Mouse (Mus musculus) cerebellum, adult (tissue): ENCODE data around the gene Trim37.
"Not testable (repeated sequence)": the region's sequence is repeated elsewhere in the genome, so short reads cannot be mapped to it uniquely, and the experiment has no call there.

Source experiments
- ATAC-seq: cut with Nextera tagmentation; 2 replicates; pipeline ENCODE4 v1.9.2; 2017; ENCODE audit warnings: mild to moderate bottlenecking, moderate library complexity, mixed read lengths; ENCODE audit not compliant: insufficient number of reproducible peaks, low FRiP score, low TSS enrichment

The Trim37 gene

GRCm38 (mm10) chr11:87222686-87223085 lies 95.8 kb downstream of the Trim37 start:
- ATAC-seq, result no peak; the same call in 1 of the 2 replicates

DNA sequence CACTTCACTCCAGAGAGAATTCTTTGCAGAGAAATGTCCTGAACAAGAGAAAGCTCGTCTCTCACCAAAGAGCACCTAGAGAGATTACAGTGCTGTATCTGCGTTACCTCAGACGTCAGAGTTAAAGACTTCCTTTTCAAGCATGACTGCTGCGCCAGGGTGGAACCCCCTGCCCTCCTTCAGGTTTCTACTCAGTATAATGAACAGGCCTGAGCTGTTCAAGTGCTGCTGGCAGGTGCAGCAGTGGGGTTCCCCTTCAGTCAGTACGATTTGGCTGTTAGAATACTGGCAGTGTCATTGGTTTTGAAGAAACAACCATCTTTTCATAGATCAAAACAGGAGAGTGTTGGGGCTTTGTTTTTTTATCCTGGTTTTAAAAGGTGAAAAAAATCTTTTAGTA lies 100.2 kb downstream of the Trim37 start:
- no peak for ATAC-seq

GRCm38 (mm10) chr11:87233377-87233776 lies 106.5 kb downstream of the Trim37 start:
- ATAC-seq, result no peak

DNA sequence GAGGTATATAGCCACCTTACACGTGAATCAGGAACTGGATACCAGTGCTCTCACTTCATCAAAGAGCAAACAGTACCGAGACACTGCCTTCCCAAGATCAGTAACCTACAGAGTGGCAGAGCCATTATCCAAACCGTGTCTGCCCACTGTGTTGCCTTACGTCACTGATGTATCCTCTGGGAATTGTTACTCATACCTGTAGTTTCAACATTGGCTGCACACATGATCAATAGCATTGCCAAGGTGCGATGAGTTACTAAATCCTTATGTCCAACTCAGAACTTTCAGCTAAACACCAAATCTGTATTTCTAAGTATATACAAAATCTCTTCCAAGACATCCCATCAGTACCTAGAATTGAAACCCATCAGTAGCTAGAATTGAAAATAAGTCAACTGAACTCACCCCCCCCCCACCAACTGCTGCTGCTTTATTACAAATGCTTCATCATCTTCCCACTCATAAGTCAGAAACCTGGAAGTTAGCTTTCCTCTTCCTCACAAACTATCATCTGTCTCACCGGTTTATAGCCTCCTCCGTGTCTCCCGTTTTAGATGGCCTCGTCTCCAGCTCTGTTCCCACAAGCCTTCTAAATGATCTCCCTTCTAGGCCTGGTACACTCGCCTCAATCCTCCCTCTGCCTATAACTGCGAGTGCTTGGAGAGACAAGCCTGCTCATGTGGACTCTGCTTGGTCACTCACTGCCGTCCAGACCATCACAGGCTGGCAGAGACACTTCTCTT lies 108.0 kb downstream of the Trim37 start:
- no peak for ATAC-seq

DNA sequence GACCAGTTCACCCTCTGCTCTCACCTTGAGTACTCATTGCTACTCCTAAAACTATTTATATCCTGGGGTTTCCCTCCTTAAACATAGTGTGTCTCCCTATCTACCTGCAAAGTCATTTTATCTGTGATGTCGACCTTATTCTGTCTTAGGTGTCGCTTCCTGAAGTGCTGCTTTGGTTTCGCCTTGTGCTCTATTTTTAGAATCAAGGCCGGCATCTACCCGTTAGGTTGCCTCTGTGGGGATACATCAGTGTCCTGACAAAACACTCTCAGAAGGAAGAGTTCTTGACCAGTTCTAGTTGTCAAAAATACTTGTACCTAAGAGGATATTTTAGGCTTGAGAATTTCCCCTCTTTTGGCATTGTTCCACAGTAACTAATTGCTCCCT lies 108.6 kb downstream of the Trim37 start:
- no peak for ATAC-seq

DNA sequence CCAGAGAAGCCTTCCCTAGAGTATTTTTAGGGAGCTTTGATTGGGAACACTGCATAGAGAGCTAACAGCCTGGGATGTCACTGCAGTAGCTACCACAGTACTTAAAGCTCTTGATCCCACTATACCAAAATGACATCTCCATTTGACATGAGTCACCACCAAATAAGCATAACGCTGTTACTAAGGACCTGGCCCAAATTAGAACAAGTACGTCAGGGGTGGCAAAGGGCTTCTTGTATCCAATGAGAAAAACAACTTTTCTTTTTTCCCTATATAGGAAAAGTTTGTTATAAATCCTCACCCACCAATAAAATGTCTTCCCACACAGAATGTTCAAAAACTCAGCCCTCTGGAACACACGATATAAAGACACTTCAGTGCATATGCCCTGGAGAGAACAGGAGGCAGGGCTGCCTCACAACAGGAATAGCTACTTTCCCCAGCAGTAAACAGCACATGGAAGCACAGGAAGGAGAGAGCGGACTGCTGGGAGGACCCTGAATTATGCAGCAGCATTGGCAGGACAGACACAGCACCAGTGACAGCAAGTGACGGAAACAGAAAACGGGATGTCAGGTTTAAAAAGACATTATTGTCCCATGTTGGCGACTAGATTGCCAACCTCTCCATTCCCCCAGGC lies 112.1 kb downstream of the Trim37 start:
- no peak for ATAC-seq

DNA sequence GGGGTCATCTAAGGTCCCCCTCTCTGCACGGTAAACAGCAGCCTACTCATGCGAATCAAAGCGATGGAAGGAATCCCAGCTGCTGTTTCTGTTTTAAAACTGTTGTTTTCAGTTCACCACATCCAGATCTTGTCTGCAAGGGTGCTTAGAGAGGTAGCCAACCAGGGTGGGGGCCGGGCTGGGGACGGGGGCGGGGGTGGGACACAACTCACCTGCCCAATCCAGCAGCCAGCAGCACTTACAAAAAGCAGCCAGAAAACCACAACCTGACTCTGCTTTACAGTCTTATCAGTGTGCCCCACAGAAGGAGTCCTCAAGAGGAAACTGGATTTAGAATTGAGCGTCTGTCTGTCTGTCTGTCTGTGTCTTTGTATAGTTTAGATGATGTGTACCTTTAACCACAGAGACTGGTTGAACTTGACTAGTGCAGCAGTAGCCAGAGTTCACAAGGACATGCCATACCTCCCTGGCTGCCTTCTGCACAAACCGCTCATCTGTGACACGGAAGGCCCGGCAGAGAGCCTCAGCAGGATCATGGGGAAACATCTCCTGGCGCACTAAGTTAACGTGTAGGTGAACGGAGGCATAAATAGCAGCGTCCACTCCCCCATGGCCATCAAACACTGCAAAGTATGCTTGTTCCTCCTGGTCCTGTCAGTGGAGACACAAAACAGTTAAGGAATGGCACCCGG lies 113.4 kb downstream of the Trim37 start:
- no peak for ATAC-seq

GRCm38 (mm10) chr11:87240833-87241215 lies 113.9 kb downstream of the Trim37 start:
- no peak for ATAC-seq

DNA sequence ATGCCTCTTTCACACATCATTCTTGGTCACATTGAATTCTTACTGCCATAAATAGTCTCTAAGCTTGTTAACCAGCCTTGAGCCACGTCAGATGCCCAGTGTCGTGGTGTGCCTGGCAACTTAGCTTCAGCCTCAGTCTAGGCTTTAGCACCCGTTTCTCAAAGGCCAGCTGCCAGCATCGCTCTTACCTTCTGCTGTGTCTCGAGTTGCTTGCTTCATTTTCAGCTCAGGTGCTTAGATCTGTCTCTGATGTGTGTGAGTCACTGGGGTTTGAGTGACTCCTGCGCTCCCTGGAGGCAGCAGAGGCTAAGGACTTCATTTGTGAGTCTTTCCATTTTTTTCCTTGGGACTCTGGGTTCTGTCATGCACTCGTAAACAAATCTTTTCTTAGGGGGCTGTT lies 114.4 kb downstream of the Trim37 start:
- ATAC-seq, result no peak

DNA sequence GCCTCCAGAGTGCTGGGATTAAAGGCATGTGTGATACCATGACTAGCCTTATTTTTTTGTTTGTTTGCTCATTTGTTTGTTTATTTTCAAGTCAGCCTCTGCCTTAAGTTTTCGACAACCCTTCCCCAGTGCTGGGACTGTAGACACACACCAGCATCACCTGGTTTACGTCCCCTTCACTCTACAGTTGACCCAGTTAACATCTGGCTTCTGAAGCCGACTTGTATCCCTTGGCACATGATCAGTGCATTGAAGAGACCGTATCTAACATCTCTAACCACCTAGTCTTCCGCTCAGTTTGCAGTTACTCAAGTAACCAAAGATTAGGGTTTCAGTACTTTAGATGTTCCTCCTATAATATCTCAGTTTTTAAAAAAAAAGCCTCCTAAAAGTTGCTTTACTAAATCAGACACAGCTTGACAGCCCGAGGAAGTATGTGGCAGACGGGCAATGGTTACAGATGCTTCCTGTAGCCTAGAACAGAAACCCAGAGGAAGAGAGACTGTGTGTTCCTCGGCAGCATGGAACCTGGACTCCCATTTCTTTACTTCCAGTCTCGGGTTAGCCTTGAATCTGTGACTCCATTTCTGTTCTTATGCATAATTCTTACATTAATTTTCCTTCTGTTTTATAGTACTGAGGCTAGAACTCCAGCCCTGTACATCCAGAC lies 118.4 kb downstream of the Trim37 start:
- no peak for ATAC-seq

- no peak for ATAC-seq
Measured at GRCm38 (mm10) chr11:87246107-87246651, 119.3 kb downstream of the Trim37 start.

- no peak for ATAC-seq
Measured at GRCm38 (mm10) chr11:87246724-87247493, 120.0 kb downstream of the Trim37 start.

DNA sequence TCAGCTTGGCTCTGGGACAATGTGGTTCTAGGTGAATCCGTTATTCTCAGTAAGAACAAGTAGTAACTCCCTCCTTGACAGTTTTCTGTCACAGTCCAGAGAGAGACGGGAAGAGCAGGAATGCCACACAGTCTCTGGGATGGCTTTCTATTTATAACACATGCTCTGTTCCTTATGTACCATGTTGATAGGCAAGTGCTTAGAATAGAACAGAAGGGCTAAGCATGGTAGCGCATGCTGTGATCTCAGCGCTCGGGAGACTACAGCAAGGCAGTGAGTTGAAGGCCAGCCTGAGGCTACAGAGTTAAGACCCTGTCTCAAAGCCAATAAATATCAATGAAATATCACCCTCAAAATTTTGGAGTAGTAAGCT lies 120.6 kb downstream of the Trim37 start:
- ATAC-seq, result no peak

DNA sequence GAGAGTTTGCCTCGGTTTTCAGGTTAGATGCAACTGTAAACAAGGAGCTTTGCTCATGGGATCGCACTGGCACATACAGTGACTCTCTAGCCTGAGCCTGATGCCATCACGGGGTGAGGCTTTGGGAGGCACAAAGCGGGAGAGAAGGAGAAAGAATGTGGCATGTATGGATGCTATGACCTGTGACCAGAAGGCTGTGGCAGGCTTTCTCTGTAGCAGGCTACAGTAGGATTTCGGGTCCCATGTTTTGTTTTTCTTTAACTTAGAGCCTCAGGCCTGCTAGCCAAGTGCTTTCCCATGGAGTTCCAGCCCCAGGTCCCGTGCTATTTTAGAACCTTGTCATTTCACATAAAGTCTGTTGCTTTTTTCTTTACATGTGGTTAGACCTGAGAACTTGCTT lies 123.3 kb downstream of the Trim37 start:
- ATAC-seq, result no peak

DNA sequence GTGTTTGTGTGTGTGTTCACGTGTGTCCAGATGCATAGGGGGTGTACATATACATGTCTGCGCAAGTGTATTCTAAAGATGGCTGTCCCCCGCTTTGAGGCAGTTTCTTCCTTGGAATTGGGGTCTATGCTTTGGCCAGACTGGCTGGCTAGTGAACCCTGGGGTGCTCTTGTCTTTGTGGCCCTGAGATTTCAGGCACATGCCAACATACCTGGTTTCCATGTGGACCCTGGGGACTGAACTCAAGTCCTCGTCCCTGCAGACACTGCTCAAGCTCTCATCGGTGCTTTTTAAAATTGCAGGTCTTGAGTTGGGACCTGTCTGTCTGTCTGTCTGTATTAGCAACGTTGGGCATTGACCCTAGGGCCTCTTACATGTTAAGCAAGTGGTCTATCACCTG lies 126.4 kb downstream of the Trim37 start:
- ATAC-seq, result no peak

GRCm38 (mm10) chr11:87254149-87254548 lies 127.3 kb downstream of the Trim37 start:
- no peak for ATAC-seq

- no peak for ATAC-seq
Measured at GRCm38 (mm10) chr11:87257282-87257681, 130.4 kb downstream of the Trim37 start.

DNA sequence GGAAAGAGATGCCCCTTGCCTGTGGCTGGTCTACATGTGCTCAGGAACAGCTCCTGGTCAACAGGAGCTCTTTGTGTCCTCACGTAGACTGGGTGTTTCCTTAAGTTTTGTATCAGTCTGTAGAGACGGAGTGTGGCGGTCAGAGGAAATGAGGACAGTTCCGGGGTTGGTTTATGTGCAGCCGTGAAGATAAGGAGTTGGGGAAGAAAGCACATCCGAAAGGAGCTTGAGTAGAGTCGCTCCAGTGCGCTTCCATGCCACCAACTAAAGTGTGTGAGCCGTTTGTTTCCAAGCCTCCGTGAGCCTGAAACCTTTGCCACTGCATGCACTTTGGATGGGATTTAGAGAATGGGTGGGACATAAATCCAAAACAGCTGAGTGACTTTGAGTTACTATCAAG lies 132.9 kb downstream of the Trim37 start:
- no peak for ATAC-seq

GRCm38 (mm10) chr11:87261705-87262104 lies 134.8 kb downstream of the Trim37 start:
- not testable (repeated sequence) for ATAC-seq

DNA sequence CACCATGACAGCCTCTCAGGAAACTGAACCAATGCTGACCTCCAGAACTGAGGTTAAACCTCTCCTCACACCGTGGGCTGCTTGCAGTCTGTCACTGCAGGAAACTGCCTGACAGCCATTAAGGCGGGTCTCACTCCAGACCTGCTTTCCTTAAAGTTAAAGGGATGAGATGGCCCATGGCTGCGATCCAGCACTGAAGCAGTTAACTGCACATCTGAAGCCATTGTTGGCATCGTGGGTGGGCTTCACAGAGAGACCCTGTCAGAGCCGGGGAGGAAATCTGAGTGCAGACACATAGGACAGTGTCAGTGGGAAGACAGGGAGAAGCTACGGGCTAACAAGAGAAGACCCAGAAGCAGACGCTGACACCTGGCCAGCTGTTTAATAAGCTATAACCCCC lies 137.1 kb downstream of the Trim37 start:
- ATAC-seq, result no peak
